Mouse (Mus musculus): ENCODE results near the gene Usp15. TPM values are rescaled to one million over a fixed set of nuclear protein-coding genes. Genes with fewer than 3 reads are reported as not detected.

The Usp15 gene
- polyA plus RNA-seq, 1 experiment, result 175 TPM

- Histone ChIP-seq H3K27me3 (ENCODE audit: control insufficient read depth, insufficient read depth, low read length, poor library complexity, severe bottlenecking) (no peaks in the 10 kb centered on the region), H3K27ac (ENCODE audit: insufficient read depth, low read length) (no peak overlapping the region), H3K4me3 (ENCODE audit: low read depth, low read length) (no peak overlapping the region), H3K9ac (ENCODE audit: low read depth, poor library complexity, severe bottlenecking) (no peak overlapping the region), H3K9me3 (replicated peaks; ENCODE audit: control insufficient read depth, insufficient read depth, low read length, poor library complexity, severe bottlenecking) (no peaks in the 10 kb centered on the region), H3K4me1 (ENCODE audit: control insufficient read depth, insufficient read depth, low read length) (no peaks in the 10 kb centered on the region), H3K36me3 (ENCODE audit: control insufficient read depth, insufficient read depth, low read length, poor library complexity, severe bottlenecking) (peaks cover 10% of the 10 kb centered on the region)
- TF ChIP-seq POLR2A (IDR thresholded peaks at IDR 0.05; ENCODE audit: insufficient read depth, low read length) (no peak), EP300 (IDR thresholded peaks at IDR 0.05; ENCODE audit: insufficient read depth, low read depth, low read length) (no peak), CTCF (IDR thresholded peaks at IDR 0.05; ENCODE audit: low read depth, low read length) (no peak)
These were observed 49.6 kb downstream of the Usp15 start for GRCm38 (mm10) chr10:123147180-123147579.

- Histone ChIP-seq H3K36me3 (ENCODE audit: control insufficient read depth, insufficient read depth, low read length, poor library complexity, severe bottlenecking) (peaks cover 10% of the 10 kb centered on the region), H3K4me1 (ENCODE audit: control insufficient read depth, insufficient read depth, low read length) (no peaks in the 10 kb centered on the region), H3K27ac (ENCODE audit: insufficient read depth, low read length) (no peak overlapping the region), H3K9me3 (replicated peaks; ENCODE audit: control insufficient read depth, insufficient read depth, low read length, poor library complexity, severe bottlenecking) (no peaks in the 10 kb centered on the region), H3K4me3 (ENCODE audit: low read depth, low read length) (no peak overlapping the region), H3K9ac (ENCODE audit: low read depth, poor library complexity, severe bottlenecking) (no peak overlapping the region), H3K27me3 (ENCODE audit: control insufficient read depth, insufficient read depth, low read length, poor library complexity, severe bottlenecking) (no peaks in the 10 kb centered on the region)
- no peak for TF ChIP-seq CTCF (IDR thresholded peaks at IDR 0.05; ENCODE audit: low read depth, low read length)
- TF ChIP-seq POLR2A (IDR thresholded peaks at IDR 0.05; ENCODE audit: insufficient read depth, low read length), result no peak
- no peak for TF ChIP-seq EP300 (IDR thresholded peaks at IDR 0.05; ENCODE audit: insufficient read depth, low read depth, low read length)
These were observed 50.4 kb downstream of the Usp15 start for GRCm38 (mm10) chr10:123146349-123146748.

- Histone ChIP-seq H3K9ac (ENCODE audit: low read depth, poor library complexity, severe bottlenecking) (no peak overlapping the region), H3K27me3 (ENCODE audit: control insufficient read depth, insufficient read depth, low read length, poor library complexity, severe bottlenecking) (no peaks in the 10 kb centered on the region)
- TF ChIP-seq POLR2A (IDR thresholded peaks at IDR 0.05; ENCODE audit: insufficient read depth, low read length), result no peak
- no peak for TF ChIP-seq CTCF (IDR thresholded peaks at IDR 0.05; ENCODE audit: low read depth, low read length)
- no peak for TF ChIP-seq EP300 (IDR thresholded peaks at IDR 0.05; ENCODE audit: insufficient read depth, low read depth, low read length)
These were observed 52.5 kb downstream of the Usp15 start for GRCm38 (mm10) chr10:123144256-123144655.

GRCm38 (mm10) chr10:123142395-123143050 lies 54.3 kb downstream of the Usp15 start:
- Histone ChIP-seq H3K9me3 (replicated peaks; ENCODE audit: control insufficient read depth, insufficient read depth, low read length, poor library complexity, severe bottlenecking) (no peaks in the 10 kb centered on the region), H3K27me3 (ENCODE audit: control insufficient read depth, insufficient read depth, low read length, poor library complexity, severe bottlenecking) (no peaks in the 10 kb centered on the region), H3K9ac (ENCODE audit: low read depth, poor library complexity, severe bottlenecking) (no peak overlapping the region), H3K4me3 (ENCODE audit: low read depth, low read length) (no peak overlapping the region), H3K4me1 (ENCODE audit: control insufficient read depth, insufficient read depth, low read length) (no peaks in the 10 kb centered on the region), H3K36me3 (ENCODE audit: control insufficient read depth, insufficient read depth, low read length, poor library complexity, severe bottlenecking) (peaks cover 8% of the 10 kb centered on the region), H3K27ac (ENCODE audit: insufficient read depth, low read length) (no peak overlapping the region)
- no peak for TF ChIP-seq POLR2A (IDR thresholded peaks at IDR 0.05; ENCODE audit: insufficient read depth, low read length)
- TF ChIP-seq CTCF (IDR thresholded peaks at IDR 0.05; ENCODE audit: low read depth, low read length), result no peak
- TF ChIP-seq EP300 (IDR thresholded peaks at IDR 0.05; ENCODE audit: insufficient read depth, low read depth, low read length), result no peak

More at GRCm38 (mm10) chr10:123144256-123144655, 52.5 kb downstream of the Usp15 start:
- no peak overlapping the region for H3K27ac ChIP-seq (ENCODE audit: insufficient read depth, low read length)
- H3K9me3 ChIP-seq (replicated peaks; ENCODE audit: control insufficient read depth, insufficient read depth, low read length, poor library complexity, severe bottlenecking), result no peaks in the 10 kb centered on the region
- H3K4me1 ChIP-seq (ENCODE audit: control insufficient read depth, insufficient read depth, low read length), result no peaks in the 10 kb centered on the region
- H3K36me3 ChIP-seq (ENCODE audit: control insufficient read depth, insufficient read depth, low read length, poor library complexity, severe bottlenecking), result peaks cover 8% of the 10 kb centered on the region
- H3K4me3 ChIP-seq (ENCODE audit: low read depth, low read length), result no peak overlapping the region

- H3K36me3 ChIP-seq (ENCODE audit: control insufficient read depth, insufficient read depth, low read length, poor library complexity, severe bottlenecking), result peaks cover 22% of the 10 kb centered on the region
- H3K4me1 ChIP-seq (ENCODE audit: control insufficient read depth, insufficient read depth, low read length), result no peaks in the 10 kb centered on the region
- H3K9me3 ChIP-seq (replicated peaks; ENCODE audit: control insufficient read depth, insufficient read depth, low read length, poor library complexity, severe bottlenecking), result no peaks in the 10 kb centered on the region
- TF ChIP-seq EP300 (IDR thresholded peaks at IDR 0.05; ENCODE audit: insufficient read depth, low read depth, low read length) (no peak), POLR2A (IDR thresholded peaks at IDR 0.05; ENCODE audit: insufficient read depth, low read length) (no peak), CTCF (IDR thresholded peaks at IDR 0.05; ENCODE audit: low read depth, low read length) (no peak)
- H3K9ac ChIP-seq (ENCODE audit: low read depth, poor library complexity, severe bottlenecking), result no peak overlapping the region
- H3K27ac ChIP-seq (ENCODE audit: insufficient read depth, low read length), result no peak overlapping the region
- no peak overlapping the region for H3K4me3 ChIP-seq (ENCODE audit: low read depth, low read length)
- H3K27me3 ChIP-seq (ENCODE audit: control insufficient read depth, insufficient read depth, low read length, poor library complexity, severe bottlenecking), result no peaks in the 10 kb centered on the region
These were observed 61.0 kb downstream of the Usp15 start for GRCm38 (mm10) chr10:123135818-123136217.

GRCm38 (mm10) chr10:123131487-123131886 lies 65.3 kb downstream of the Usp15 start:
- Histone ChIP-seq H3K36me3 (ENCODE audit: control insufficient read depth, insufficient read depth, low read length, poor library complexity, severe bottlenecking) (peaks cover 39% of the 10 kb centered on the region), H3K9me3 (replicated peaks; ENCODE audit: control insufficient read depth, insufficient read depth, low read length, poor library complexity, severe bottlenecking) (no peaks in the 10 kb centered on the region), H3K27ac (ENCODE audit: insufficient read depth, low read length) (no peak overlapping the region), H3K4me3 (ENCODE audit: low read depth, low read length) (no peak overlapping the region), H3K9ac (ENCODE audit: low read depth, poor library complexity, severe bottlenecking) (no peak overlapping the region), H3K27me3 (ENCODE audit: control insufficient read depth, insufficient read depth, low read length, poor library complexity, severe bottlenecking) (no peaks in the 10 kb centered on the region), H3K4me1 (ENCODE audit: control insufficient read depth, insufficient read depth, low read length) (no peaks in the 10 kb centered on the region)
- no peak for TF ChIP-seq POLR2A (IDR thresholded peaks at IDR 0.05; ENCODE audit: insufficient read depth, low read length)
- no peak for TF ChIP-seq EP300 (IDR thresholded peaks at IDR 0.05; ENCODE audit: insufficient read depth, low read depth, low read length)
- no peak for TF ChIP-seq CTCF (IDR thresholded peaks at IDR 0.05; ENCODE audit: low read depth, low read length)

Measured in ES-Bruce4 (cell line).